Mouse (Mus musculus) testis, adult 2 months (tissue): Measurements from ENCODE around the gene Efna2. TPM values are rescaled to one million over a fixed set of nuclear protein-coding genes. Genes with fewer than 3 reads are reported as not detected.

Experiments used
- H3K27ac ChIP-seq: fragments of 200-500 bp; 2 replicates; pipeline ENCODE4 v1.5.1; 2012; ENCODE audit warnings: low read depth, low read length; ENCODE audit not compliant: control insufficient read depth, insufficient read depth
- H3K27me3 ChIP-seq: fragments of 200-500 bp; 2 replicates; pipeline ENCODE4 v1.6.1; 2012; ENCODE audit warnings: mild to moderate bottlenecking, low read length, moderate library complexity; ENCODE audit not compliant: control insufficient read depth, insufficient read depth
- H3K36me3 ChIP-seq: fragments of 200-500 bp; 2 replicates; pipeline ENCODE4 v1.6.1; 2012; ENCODE audit warnings: mild to moderate bottlenecking, low read length; ENCODE audit not compliant: control insufficient read depth, insufficient read depth
- H3K4me1 ChIP-seq: fragments of 200-500 bp; 2 replicates; pipeline ENCODE4 v1.6.1; 2012; ENCODE audit warnings: low read length; ENCODE audit not compliant: control insufficient read depth, insufficient read depth
- H3K4me3 ChIP-seq: fragments of 200-500 bp; 2 replicates; pipeline ENCODE4 v1.5.1; 2012; ENCODE audit warnings: low read depth, mild to moderate bottlenecking, low read length, moderate library complexity, mixed read lengths; ENCODE audit not compliant: control insufficient read depth
- CTCF ChIP-seq: fragments of 200-500 bp; IDR thresholded peaks from 2 replicates; pipeline ENCODE4 v1.5.1; 2012; ENCODE audit warnings: low read depth, mild to moderate bottlenecking, inconsistent platforms, low read length, moderate library complexity; ENCODE audit not compliant: control insufficient read depth, insufficient read depth, insufficient replicate concordance
- POLR2A ChIP-seq: fragments of 200-500 bp; IDR thresholded peaks from 2 replicates; pipeline ENCODE4 v1.6.1; 2012; ENCODE audit warnings: low read depth, mild to moderate bottlenecking, inconsistent platforms, low read length, moderate library complexity; ENCODE audit not compliant: control insufficient read depth
- polyA plus RNA-seq: library from polyadenylated mRNA; depleted of rRNA; stranded (reverse); fragments of >200 nt; gene quantifications from 2 replicates; pipeline ENCODE4 v1.2.3, GENCODE M21; 2012

Efna2 gene
- polyA plus RNA-seq, 1 experiment, result 1.4 TPM

DNA sequence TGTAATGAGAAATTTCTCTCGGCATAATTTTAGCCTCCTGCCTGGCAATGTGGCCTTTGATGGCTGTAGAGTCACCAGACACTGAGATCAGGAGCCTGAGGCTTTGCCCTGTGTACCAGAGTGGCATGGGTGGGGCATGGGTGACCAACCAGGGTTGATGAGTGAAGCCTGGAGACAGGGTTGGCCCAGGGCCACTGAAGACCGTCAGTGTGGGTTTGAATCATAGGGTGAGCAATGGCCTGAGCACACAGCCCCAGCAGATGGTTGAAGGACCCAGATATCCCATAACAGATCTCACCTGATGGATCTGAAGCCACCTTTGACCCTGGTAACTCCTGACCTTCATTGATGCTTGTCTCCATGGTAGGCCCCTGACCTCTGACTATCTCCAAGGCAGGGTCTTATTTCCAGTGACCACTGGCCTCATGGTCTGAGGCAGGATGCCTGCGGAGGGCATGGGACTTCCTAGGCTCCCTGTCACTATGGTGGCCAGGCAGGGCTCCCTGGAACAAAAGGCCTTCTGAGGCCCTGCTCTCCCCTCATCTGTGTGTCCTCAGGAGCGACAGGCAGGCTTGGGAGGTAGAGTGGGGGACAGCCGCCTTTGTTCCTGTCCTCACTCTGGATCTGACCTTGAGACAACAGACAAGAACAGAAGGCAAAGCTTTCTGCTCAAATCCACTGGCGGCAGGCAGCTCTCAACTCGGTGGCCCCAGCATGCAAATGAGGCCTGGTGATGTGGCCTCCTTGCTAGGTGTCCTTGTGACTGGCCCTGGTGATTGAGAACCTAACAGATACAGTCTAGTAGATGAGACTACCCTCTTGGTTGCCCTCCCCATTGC lies 1.6 kb upstream of the Efna2 start:
- H3K4me3 ChIP-seq, result no peak overlapping the region

DNA sequence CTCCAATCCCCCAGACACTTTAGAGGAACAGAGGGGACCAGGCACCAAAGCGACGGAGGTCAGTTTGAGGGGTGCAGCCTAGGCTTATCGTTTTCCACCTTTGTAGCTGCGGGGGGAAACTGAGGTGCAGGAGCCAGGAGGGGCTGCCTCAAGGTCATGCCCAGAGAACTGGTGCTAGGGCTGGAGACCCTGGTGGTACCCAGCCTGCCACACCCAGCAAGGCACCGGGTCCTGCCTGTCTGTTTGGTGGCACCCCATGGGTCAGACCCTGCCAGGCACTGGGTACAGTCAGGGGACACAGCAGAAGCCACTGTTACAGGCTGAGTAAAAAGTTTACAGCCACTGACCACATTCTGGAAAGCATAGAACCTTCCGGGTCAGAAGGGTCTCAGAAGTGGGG lies 1.0 kb downstream of the Efna2 start:
- Histone ChIP-seq H3K4me1 (peaks cover 11% of the 10 kb centered on the region), H3K27ac (no peak overlapping the region)

More for the DNA sequence above, 1.6 kb upstream of the Efna2 start:
- no peaks in the 10 kb centered on the region for H3K36me3 ChIP-seq
- H3K27me3 ChIP-seq, result no peaks in the 10 kb centered on the region
- H3K4me1 ChIP-seq, result peaks cover 16% of the 10 kb centered on the region
- H3K27ac ChIP-seq, result no peak overlapping the region
- TF ChIP-seq CTCF (no peak), POLR2A (no peak)

DNA sequence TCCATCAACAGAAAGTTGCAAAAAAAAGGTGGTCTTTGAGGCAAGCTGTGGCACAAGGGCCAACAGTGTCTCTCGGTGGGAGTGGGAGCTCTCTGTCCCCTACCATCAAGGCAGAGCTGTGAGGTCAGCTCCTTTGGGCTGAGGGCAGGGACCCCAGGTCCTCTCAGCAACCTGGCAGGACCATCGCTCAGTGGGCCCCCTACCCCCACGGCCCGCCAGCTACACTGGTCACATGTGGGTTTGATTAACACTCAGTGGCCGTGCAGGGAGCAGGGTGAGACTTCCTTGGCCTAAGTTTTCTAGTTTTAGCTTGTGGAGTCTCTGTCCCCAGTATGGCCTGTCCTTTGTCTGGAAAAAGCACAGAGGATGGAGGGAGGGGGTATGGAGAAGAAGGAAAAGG lies 1.5 kb downstream of the Efna2 start:
- no peak overlapping the region for H3K4me3 ChIP-seq

More for the DNA sequence above, 1.0 kb downstream of the Efna2 start:
- no peaks in the 10 kb centered on the region for H3K27me3 ChIP-seq
- TF ChIP-seq POLR2A, result no peak
- TF ChIP-seq CTCF, result no peak
- no peaks in the 10 kb centered on the region for H3K36me3 ChIP-seq
- no peak overlapping the region for H3K4me3 ChIP-seq

DNA sequence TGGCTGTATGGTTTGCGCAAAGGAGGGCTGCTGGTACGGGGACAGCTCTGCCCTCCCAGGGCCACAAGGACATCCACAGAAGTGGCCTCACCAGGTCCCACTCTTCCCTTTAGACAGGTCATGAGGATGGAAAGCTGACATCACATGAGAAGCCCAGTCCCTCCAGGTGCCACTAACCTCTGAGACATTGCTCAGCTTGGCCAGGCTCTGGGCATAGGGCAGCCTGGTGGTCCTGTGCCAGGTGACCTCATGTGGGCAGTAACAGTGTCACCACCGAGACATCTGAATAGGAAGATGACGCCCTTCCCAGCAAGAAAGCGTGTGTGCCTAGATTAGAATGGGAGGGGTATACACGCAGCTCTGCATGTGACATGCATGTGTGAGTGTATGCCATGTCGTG lies 3.3 kb downstream of the Efna2 start:
- H3K36me3 ChIP-seq, result no peaks in the 10 kb centered on the region
- TF ChIP-seq POLR2A (no peak), CTCF (no peak)
- no peak overlapping the region for H3K27ac ChIP-seq
- peaks cover 11% of the 10 kb centered on the region for H3K4me1 ChIP-seq
- H3K4me3 ChIP-seq, result no peak overlapping the region
- no peaks in the 10 kb centered on the region for H3K27me3 ChIP-seq

More for the DNA sequence above, 1.5 kb downstream of the Efna2 start:
- H3K36me3 ChIP-seq, result no peaks in the 10 kb centered on the region
- no peak overlapping the region for H3K27ac ChIP-seq
- H3K4me1 ChIP-seq, result peaks cover 11% of the 10 kb centered on the region
- no peaks in the 10 kb centered on the region for H3K27me3 ChIP-seq
- TF ChIP-seq CTCF, result no peak
- TF ChIP-seq POLR2A, result no peak

DNA sequence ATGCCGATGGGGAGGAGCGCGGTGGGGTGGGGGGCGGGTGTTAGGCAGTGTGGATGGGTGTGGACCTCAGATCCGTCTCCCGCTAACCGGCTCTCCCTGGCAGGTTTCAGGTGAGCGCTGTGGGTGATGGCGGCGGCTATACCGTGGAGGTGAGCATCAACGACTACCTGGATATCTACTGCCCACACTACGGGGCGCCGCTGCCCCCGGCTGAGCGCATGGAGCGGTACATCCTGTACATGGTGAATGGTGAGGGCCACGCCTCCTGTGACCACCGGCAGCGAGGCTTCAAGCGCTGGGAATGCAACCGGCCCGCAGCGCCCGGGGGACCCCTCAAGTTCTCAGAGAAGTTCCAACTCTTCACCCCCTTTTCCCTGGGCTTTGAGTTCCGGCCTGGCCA lies 7.4 kb downstream of the Efna2 start:
- Histone ChIP-seq H3K4me1 (peaks cover 5% of the 10 kb centered on the region), H3K27me3 (no peaks in the 10 kb centered on the region; the same call in 1 of the 2 replicates)

DNA sequence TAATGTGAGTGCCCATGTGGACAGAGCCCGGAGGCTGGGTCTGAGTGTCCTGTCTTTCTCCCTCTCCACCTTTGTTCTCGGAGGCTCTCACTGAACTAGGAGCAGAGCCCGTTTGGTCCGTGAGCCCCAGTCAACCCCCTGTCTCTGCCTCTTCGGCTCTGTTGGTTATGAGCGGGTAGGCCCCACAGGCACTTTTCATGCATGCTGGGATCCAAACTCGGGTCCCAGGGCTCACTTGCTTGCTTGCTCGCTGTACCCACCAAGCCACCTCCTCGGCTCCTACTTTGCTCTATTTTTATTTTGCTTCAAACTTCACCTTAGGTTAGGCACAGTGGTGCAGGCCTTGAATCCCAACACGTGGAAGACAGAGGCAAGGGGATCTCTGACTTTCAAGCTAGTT lies 8.5 kb downstream of the Efna2 start:
- no peak for TF ChIP-seq CTCF
- no peak for TF ChIP-seq POLR2A
- Histone ChIP-seq H3K36me3 (no peaks in the 10 kb centered on the region), H3K27ac (no peak overlapping the region), H3K27me3 (no peaks in the 10 kb centered on the region; the same call in 1 of the 2 replicates), H3K4me1 (peaks cover 11% of the 10 kb centered on the region), H3K4me3 (no peak overlapping the region)

More for the DNA sequence above, 7.4 kb downstream of the Efna2 start:
- H3K27ac ChIP-seq, result no peak overlapping the region
- H3K36me3 ChIP-seq, result no peaks in the 10 kb centered on the region
- TF ChIP-seq POLR2A (no peak), CTCF (no peak)
- H3K4me3 ChIP-seq, result no peak overlapping the region

DNA sequence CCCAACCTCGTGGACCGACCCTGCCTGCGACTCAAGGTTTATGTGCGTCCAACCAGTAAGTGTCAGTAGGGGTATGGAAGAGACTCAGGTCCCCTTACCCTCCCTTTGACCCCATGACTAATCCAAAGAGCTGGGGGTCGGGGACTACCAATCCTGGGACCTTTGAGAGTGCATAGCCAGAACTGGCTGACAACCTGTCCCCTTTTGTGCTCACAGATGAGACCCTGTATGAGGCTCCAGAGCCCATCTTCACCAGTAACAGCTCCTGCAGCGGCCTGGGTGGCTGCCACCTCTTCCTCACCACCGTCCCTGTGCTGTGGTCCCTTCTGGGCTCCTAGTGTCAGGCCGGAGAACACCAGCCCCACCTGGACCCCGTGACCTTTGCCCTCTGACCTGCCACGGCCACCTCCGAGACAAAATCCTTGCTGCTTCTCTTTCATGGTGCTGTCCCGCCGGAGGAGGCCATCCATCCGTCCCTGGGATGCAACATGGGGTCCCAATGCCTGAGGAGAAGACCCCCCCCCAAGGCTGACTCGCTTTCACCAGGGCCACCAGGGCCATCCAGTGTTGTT lies 9.3 kb downstream of the Efna2 start:
- Histone ChIP-seq H3K36me3 (no peaks in the 10 kb centered on the region), H3K27me3 (no peaks in the 10 kb centered on the region; the same call in 1 of the 2 replicates), H3K4me3 (no peak overlapping the region), H3K27ac (no peak overlapping the region), H3K4me1 (peaks cover 12% of the 10 kb centered on the region)
- TF ChIP-seq POLR2A, result no peak
- TF ChIP-seq CTCF, result no peak
